Comparison of ENCODE assay signal across 15 mouse cellular contexts in genomic region chr11:76674199-76674598, GRCm38 (mm10). TPM values are rescaled to one million over a fixed set of nuclear protein-coding genes. Genes with fewer than 3 reads are reported as not detected.
"Had no signal": no experiment of that assay in that cellular context is flagged by ENCODE, and none has a peak within 500 bp of the region (broad histone marks: within the 10 kb centered on the region; RNA-seq: fewer than 3 reads in every experiment).

No protein-coding gene starts in this region.

- H3K4me1 ChIP-seq: liver, embryonic 12.5 days had no signal

- H3K27ac ChIP-seq: limb, embryonic 15.5 days; liver, embryonic 12.5 days; midbrain, embryonic 10.5 days; stomach, embryonic 15.5 days had no signal

- H3K9ac ChIP-seq: limb, embryonic 15.5 days; liver, embryonic 12.5 days; lung, embryonic 14.5 days; stomach, embryonic 15.5 days had no signal

- H3K4me3 ChIP-seq: limb, embryonic 15.5 days; liver, embryonic 12.5 days; midbrain, embryonic 10.5 days; stomach, embryonic 15.5 days had no signal

- ATAC-seq: liver, embryonic 12.5 days had no signal

- DNase-seq: kidney, adult 8-10 months; kidney, postnatal 25 days; lung, embryonic 14.5 days; lung, postnatal 10 days; lung, postnatal 4 days; right cerebral cortex, postnatal 14 days; thymus, adult 2 months; thymus, postnatal 36 days had no signal

- H3K36me3 ChIP-seq: limb, embryonic 15.5 days; liver, embryonic 12.5 days; midbrain, embryonic 10.5 days; stomach, embryonic 15.5 days had no signal

- H3K4me2 ChIP-seq: limb, embryonic 15.5 days; liver, embryonic 12.5 days; lung, embryonic 14.5 days; stomach, embryonic 15.5 days had no signal

- H3K9me3 ChIP-seq: limb, embryonic 15.5 days; liver, embryonic 12.5 days; midbrain, embryonic 10.5 days; stomach, embryonic 15.5 days had no signal

RNA-seq across cellular contexts. Expression of gene Bhlha9, which starts 1.9 kb away (rescaled TPM):
- polyA plus RNA-seq: liver, embryonic 12.5 days; liver, embryonic 16.5 days; lung, embryonic 14.5 days; spleen, adult 2 months; thymus, adult 2 months had no signal

RNA-seq across cellular contexts. Expression of gene Trarg1, which starts 5.4 kb away (rescaled TPM):
- total RNA-seq: megakaryocyte, adult 5-6 weeks had no signal
- polyA plus RNA-seq: liver, embryonic 12.5 days; liver, embryonic 16.5 days had no signal
